Comparison of ENCODE assay signal across 7 mouse cellular contexts in genomic region chr4:55732006-55732405, GRCm38 (mm10).
DNase-seq lines count a peak whose midpoint lies in the region; ATAC-seq and TF ChIP-seq lines count a peak whose summit lies in the region.

No protein-coding gene starts in this region.

- H3K27ac ChIP-seq in gastrocnemius, adult 2 months, result peak overlapping the region; percentile 72
- H3K27ac ChIP-seq in stomach, embryonic 16.5 days (ENCODE audit: low read length), result no peak overlapping the region; the same call in 1 of the 2 replicates

- no peaks in the 10 kb centered on the region for H3K27me3 ChIP-seq in stomach, embryonic 16.5 days (ENCODE audit: control insufficient read depth, insufficient read depth, low read length)

- H3K4me2 ChIP-seq in stomach, embryonic 16.5 days (ENCODE audit: low read depth, low read length), result no peak overlapping the region

- peaks cover 2% of the 10 kb centered on the region; the same call in 1 of the 2 replicates for H3K4me1 ChIP-seq in stomach, embryonic 16.5 days (ENCODE audit: control insufficient read depth, insufficient read depth, low read length)

- H3K9ac ChIP-seq in stomach, embryonic 16.5 days (ENCODE audit: low read length), result no peak overlapping the region

- 41% methylated on average over 4 of the region's 4 CpGs for WGBS in stomach, embryonic 16.5 days

- no peaks in the 10 kb centered on the region for H3K36me3 ChIP-seq in stomach, embryonic 16.5 days (ENCODE audit: control insufficient read depth, insufficient read depth, low read length)

- ATAC-seq in stomach, embryonic 16.5 days (ENCODE audit: insufficient read depth, low FRiP score), result peak; percentile 74; the same call in 1 of the 2 replicates

- TF ChIP-seq CTCF in gastrocnemius, adult 2 months (IDR thresholded peaks at IDR 0.05), result no peak

- H3K9me3 ChIP-seq in stomach, embryonic 16.5 days (replicated peaks; ENCODE audit: control insufficient read depth, low read length), result no peaks in the 10 kb centered on the region

- DNase-seq in 3T3-L1 (ENCODE audit: low read depth, low spot score), result peak; percentile 98
- DNase-seq in MN1 (ENCODE audit: low spot score), result peak; percentile 47
- peak; percentile 76 for DNase-seq in gastrocnemius, adult 2 months
- peak; percentile 40 to 49 for DNase-seq in left cerebral cortex, postnatal 10 days (ENCODE audit: extremely low spot score in 1 of 2, low spot score in 2 of 2)
- DNase-seq in cerebellum, postnatal 4 days (ENCODE audit: low spot score in 2 of 2), result no peak
- DNase-seq in cerebellum, adult 9-11 months, result no peak

- no peak overlapping the region for H3K4me3 ChIP-seq in gastrocnemius, adult 2 months
- H3K4me3 ChIP-seq in stomach, embryonic 16.5 days (replicated peaks; ENCODE audit: low read length), result no peak overlapping the region

- intact Hi-C loops in gastrocnemius, adult 2 months (cut with DNase I), result no loop called here
- intact Hi-C loops in left cerebral cortex, postnatal 10 days (cut with DNase I), result no loop called here

Comparison
In these comparisons a context has a peak if more than half of its experiments do, and no peak if none do; other contexts are left out.
1. DNase-seq: peak in 3T3-L1 (single experiment), MN1 (single experiment), gastrocnemius, adult 2 months (single experiment) and left cerebral cortex, postnatal 10 days (2 of 2); none in cerebellum, postnatal 4 days (0 of 2) and cerebellum, adult 9-11 months (single experiment).